8 mouse cellular contexts compared by ENCODE assay signal in genomic region chr9:75440796-75441666, GRCm38 (mm10). TPM values are rescaled to one million over a fixed set of nuclear protein-coding genes. Genes with fewer than 3 reads are reported as not detected.
A peak's percentile ranks its signal among the peaks of the same experiment; 100 is the strongest.
DNase-seq lines count a peak whose midpoint lies in the region; ATAC-seq and TF ChIP-seq lines count a peak whose summit lies in the region.

Gene Leo1, plus strand, starts transcription at chr9:75441524.

- no peak for TF ChIP-seq CTCF in Patski (IDR thresholded peaks at IDR 0.05)

- no peak for DNase-seq in Patski (ENCODE audit: low read depth, low spot score)
- DNase-seq in cerebellum, postnatal 14 days, result peak; percentile 88 to 92
- DNase-seq in frontal cortex, postnatal 25 days (ENCODE audit: low spot score in 2 of 2), result peak; percentile 71 to 72
- peak; percentile 85 for DNase-seq in left cerebral cortex, adult 11 months (ENCODE audit: low spot score)
- DNase-seq in lung, postnatal 4 days, result peak; percentile 91 to 93
- peak; percentile 81 for DNase-seq in retina, postnatal 7 days (ENCODE audit: low read depth, low spot score)
- peak; percentile 73 for DNase-seq in urinary bladder, adult 2 months (ENCODE audit: low spot score)

- no peaks in the 10 kb centered on the region for H3K9me3 ChIP-seq in hindbrain, embryonic 15.5 days

- no peaks in the 10 kb centered on the region for H3K27me3 ChIP-seq in Patski
- H3K27me3 ChIP-seq in hindbrain, embryonic 15.5 days, result no peaks in the 10 kb centered on the region

- in situ Hi-C loops in Patski (cut with MboI; ENCODE audit: low pct_unique_long_range_greater_than_20kb), result loop anchor here (5.0 to 25.0 kb wide), 2 partner anchors 84 to 379 kb away; partner anchors contain the start of gene Myo5a

- H3K9ac ChIP-seq in hindbrain, embryonic 15.5 days, result peak within 1 kb of the TSS; percentile 96

- peaks cover 10% of the 10 kb centered on the region for H3K36me3 ChIP-seq in hindbrain, embryonic 15.5 days

- under 1% methylated on average over 45 of the region's 45 CpGs for WGBS in hindbrain, embryonic 15.5 days

- peak; percentile 88 for ATAC-seq in Patski
- ATAC-seq in hindbrain, embryonic 15.5 days (ENCODE audit: low FRiP score, low read depth), result peak; percentile 95

- peak within 1 kb of the TSS; percentile 93 for H3K27ac ChIP-seq in hindbrain, embryonic 15.5 days (replicated peaks)

- peaks cover 17% of the 10 kb centered on the region for H3K4me1 ChIP-seq in hindbrain, embryonic 15.5 days (replicated peaks)

- peak within 1 kb of the TSS; percentile 74 for H3K4me2 ChIP-seq in hindbrain, embryonic 15.5 days

- POLR2A ChIA-PET in Patski (lab: Charles Lee), result interaction anchor here (0.6 to 1.4 kb wide), 3 partner anchors 15 to 73 kb away, joined by 3 read pairs; partner anchors contain the start of gene Mapk6

- CTCF ChIA-PET in Patski (lab: Charles Lee), result interaction anchor here (0.9 to 1.9 kb wide), 4 partner anchors 25 to 158 kb away, joined by 3 to 6 read pairs (median 3); no protein-coding TSS in a partner anchor

- H3K4me3 ChIP-seq in hindbrain, embryonic 15.5 days, result peak within 1 kb of the TSS; percentile 96

RNA-seq across cellular contexts. Expression of gene Leo1, which starts in this region (rescaled TPM):
- polyA plus RNA-seq in Patski (2021), result 38.3 TPM
- 39.8 and 46.4 TPM in 2 replicates for polyA plus RNA-seq in hindbrain, embryonic 15.5 days (2015; fragmentation: Nextera tagmentation; extraction: Ambion mirVana)
- polyA plus RNA-seq in urinary bladder, adult 2 months (2012; rRNA removed), result 3.2 and 5.1 TPM in 2 replicates
